Mouse (Mus musculus): Measurements from ENCODE around the gene S100a16. TPM values are rescaled to one million over a fixed set of nuclear protein-coding genes. Genes with fewer than 3 reads are reported as not detected.

S100a16 gene
- total and polyA plus RNA-seq, 2 experiments from 2014 or later = 87.0 to 103 TPM

DNA sequence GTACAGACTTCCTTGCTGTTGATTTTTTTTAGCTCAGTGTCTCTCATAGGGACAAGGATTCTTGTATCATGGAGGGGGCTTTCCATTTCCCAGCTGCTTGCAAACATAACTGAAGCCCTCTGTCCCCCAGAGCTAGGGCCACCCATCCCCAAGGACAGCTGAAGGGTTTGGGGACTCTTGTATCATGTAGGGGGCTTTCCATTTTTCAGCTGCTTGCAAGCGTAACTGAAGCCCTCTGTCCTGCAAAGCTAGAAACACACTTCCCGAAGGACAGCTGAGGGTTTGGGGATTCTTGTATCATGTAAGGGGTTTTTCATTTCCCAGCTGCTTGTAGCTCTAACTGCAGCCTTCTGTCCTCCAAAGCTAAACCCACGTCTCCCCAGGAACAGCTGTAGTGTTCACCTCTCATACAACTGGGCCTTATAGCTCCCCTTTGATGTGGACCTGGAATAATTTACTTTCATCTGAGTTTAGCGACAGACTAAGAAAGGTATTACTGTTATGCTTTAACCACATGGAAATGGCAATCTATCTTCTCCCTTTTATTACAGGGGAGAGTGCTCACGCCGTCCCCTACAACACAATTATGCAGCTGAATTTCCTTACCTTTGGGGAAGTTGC is 23.1 kb downstream of the S100a16 start, which contains the start of gene S100a3:
Gene S100a3, plus strand, starts transcription at position 571 of the 621 bp plus-strand sequence.
- WGBS = 79% methylated on average over 6 of the region's 6 CpGs
- no peak within 1 kb of the TSS for H3K9ac ChIP-seq (replicated peaks; ENCODE audit: low read length)
- no peaks in the 10 kb centered on the region for H3K4me1 ChIP-seq (ENCODE audit: insufficient read depth, low read length)
- no peak within 1 kb of the TSS for H3K4me3 ChIP-seq (ENCODE audit: low read length)
- no peak for TF ChIP-seq CTCF (IDR thresholded peaks at IDR 0.05; ENCODE audit: low read depth)
- peak within 1 kb of the TSS; percentile 32 for H3K27ac ChIP-seq
- no peaks in the 10 kb centered on the region for H3K36me3 ChIP-seq (ENCODE audit: insufficient read depth, low read length)
- peak; percentile 30 for DNase-seq (ENCODE audit: low spot score)
- H3K27me3 ChIP-seq (ENCODE audit: insufficient read depth, low read length) = no peaks in the 10 kb centered on the region
- H3K9me3 ChIP-seq (ENCODE audit: low read length) = no peaks in the 10 kb centered on the region
- H3K4me2 ChIP-seq (ENCODE audit: low read depth, low read length) = no peak within 1 kb of the TSS
- peak; percentile 36; the same call in 1 of the 2 replicates for ATAC-seq

- Histone ChIP-seq H3K27ac (no peak overlapping the region), H3K9ac (replicated peaks; ENCODE audit: low read length) (no peak overlapping the region), H3K36me3 (ENCODE audit: insufficient read depth, low read length) (no peaks in the 10 kb centered on the region), H3K4me2 (ENCODE audit: low read depth, low read length) (no peak overlapping the region), H3K4me3 (ENCODE audit: low read length) (no peak overlapping the region), H3K27me3 (ENCODE audit: insufficient read depth, low read length) (no peaks in the 10 kb centered on the region), H3K4me1 (ENCODE audit: insufficient read depth, low read length) (no peaks in the 10 kb centered on the region), H3K9me3 (ENCODE audit: low read length) (no peaks in the 10 kb centered on the region)
- ATAC-seq (no peak), DNase-seq (ENCODE audit: low spot score) (no peak)
- TF ChIP-seq CTCF (IDR thresholded peaks at IDR 0.05; ENCODE audit: low read depth) = no peak
- WGBS = 71% methylated on average over 5 of the region's 5 CpGs
Observed at GRCm38 (mm10) chr3:90574691-90575090, 37.6 kb downstream of the S100a16 start.

DNA sequence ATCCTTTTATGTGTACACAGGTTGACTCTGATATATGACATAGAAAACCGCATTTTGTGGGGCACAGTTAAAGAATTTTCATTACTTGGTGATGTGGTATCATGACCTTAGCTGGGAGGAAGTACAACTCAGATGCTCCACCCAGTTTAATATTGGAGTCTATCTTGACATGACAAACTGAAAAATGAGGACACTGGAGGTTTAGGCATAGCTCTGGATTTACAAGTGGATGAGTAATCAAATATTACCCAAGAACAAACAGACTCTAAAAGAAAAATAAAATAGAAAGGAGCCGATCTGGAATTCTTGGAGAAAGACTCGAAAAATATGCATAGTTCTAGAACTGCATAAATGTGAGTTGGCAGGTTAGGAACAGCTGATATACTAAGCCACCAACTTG is 38.3 kb downstream of the S100a16 start:
- Histone ChIP-seq H3K9me3 (ENCODE audit: low read length) (no peaks in the 10 kb centered on the region), H3K4me3 (ENCODE audit: low read length) (no peak overlapping the region), H3K4me2 (ENCODE audit: low read depth, low read length) (no peak overlapping the region), H3K9ac (replicated peaks; ENCODE audit: low read length) (no peak overlapping the region), H3K36me3 (ENCODE audit: insufficient read depth, low read length) (no peaks in the 10 kb centered on the region), H3K4me1 (ENCODE audit: insufficient read depth, low read length) (no peaks in the 10 kb centered on the region), H3K27me3 (ENCODE audit: insufficient read depth, low read length) (no peaks in the 10 kb centered on the region), H3K27ac (no peak overlapping the region)
- DNase-seq (ENCODE audit: low spot score) (no peak), ATAC-seq (no peak)
- TF ChIP-seq CTCF (IDR thresholded peaks at IDR 0.05; ENCODE audit: low read depth) = no peak
- 83% methylated on average over 3 of the region's 3 CpGs for WGBS

GRCm38 (mm10) chr3:90576351-90577001 is 39.4 kb downstream of the S100a16 start:
- ATAC-seq = no peak
- no peak for DNase-seq (ENCODE audit: low spot score)
- H3K27me3 ChIP-seq (ENCODE audit: insufficient read depth, low read length) = no peaks in the 10 kb centered on the region

GRCm38 (mm10) chr3:90579433-90579832 is 42.4 kb downstream of the S100a16 start:
- WGBS = 72% methylated on average over 7 of the region's 7 CpGs

More at GRCm38 (mm10) chr3:90576351-90577001, 39.4 kb downstream of the S100a16 start:
- Histone ChIP-seq H3K4me3 (ENCODE audit: low read length) (no peak overlapping the region), H3K9me3 (ENCODE audit: low read length) (no peaks in the 10 kb centered on the region), H3K4me2 (ENCODE audit: low read depth, low read length) (no peak overlapping the region), H3K36me3 (ENCODE audit: insufficient read depth, low read length) (no peaks in the 10 kb centered on the region), H3K9ac (replicated peaks; ENCODE audit: low read length) (no peak overlapping the region), H3K27ac (no peak overlapping the region), H3K4me1 (ENCODE audit: insufficient read depth, low read length) (no peaks in the 10 kb centered on the region)
- TF ChIP-seq CTCF (IDR thresholded peaks at IDR 0.05; ENCODE audit: low read depth) = no peak
- 51% methylated on average over 10 of the region's 10 CpGs for WGBS

GRCm38 (mm10) chr3:90581141-90581540 is 44.1 kb downstream of the S100a16 start:
- Histone ChIP-seq H3K9me3 (ENCODE audit: low read length) (no peaks in the 10 kb centered on the region), H3K36me3 (ENCODE audit: insufficient read depth, low read length) (no peaks in the 10 kb centered on the region), H3K4me3 (ENCODE audit: low read length) (no peak overlapping the region), H3K27me3 (ENCODE audit: insufficient read depth, low read length) (no peaks in the 10 kb centered on the region), H3K9ac (replicated peaks; ENCODE audit: low read length) (no peak overlapping the region), H3K4me1 (ENCODE audit: insufficient read depth, low read length) (no peaks in the 10 kb centered on the region), H3K27ac (no peak overlapping the region), H3K4me2 (ENCODE audit: low read depth, low read length) (no peak overlapping the region)
- no peak for TF ChIP-seq CTCF (IDR thresholded peaks at IDR 0.05; ENCODE audit: low read depth)
- DNase-seq (ENCODE audit: low spot score) (no peak), ATAC-seq (no peak)
- WGBS = 98% methylated on average over 5 of the region's 5 CpGs

More at GRCm38 (mm10) chr3:90579433-90579832, 42.4 kb downstream of the S100a16 start:
- TF ChIP-seq CTCF (IDR thresholded peaks at IDR 0.05; ENCODE audit: low read depth) = no peak
- Histone ChIP-seq H3K4me2 (ENCODE audit: low read depth, low read length) (no peak overlapping the region), H3K4me3 (ENCODE audit: low read length) (no peak overlapping the region), H3K27me3 (ENCODE audit: insufficient read depth, low read length) (no peaks in the 10 kb centered on the region), H3K36me3 (ENCODE audit: insufficient read depth, low read length) (no peaks in the 10 kb centered on the region), H3K27ac (no peak overlapping the region), H3K9ac (replicated peaks; ENCODE audit: low read length) (no peak overlapping the region), H3K9me3 (ENCODE audit: low read length) (no peaks in the 10 kb centered on the region), H3K4me1 (ENCODE audit: insufficient read depth, low read length) (no peaks in the 10 kb centered on the region)
- no peak for ATAC-seq
- DNase-seq (ENCODE audit: low spot score) = no peak

GRCm38 (mm10) chr3:90582156-90582555 is 45.1 kb downstream of the S100a16 start:
- peak; percentile 43 for TF ChIP-seq CTCF (IDR thresholded peaks at IDR 0.05; ENCODE audit: low read depth)
- no peak overlapping the region for H3K27ac ChIP-seq
- no peaks in the 10 kb centered on the region for H3K9me3 ChIP-seq (ENCODE audit: low read length)
- WGBS = 100% methylated on average over 1 of the region's 1 CpGs
- no peak overlapping the region for H3K9ac ChIP-seq (replicated peaks; ENCODE audit: low read length)
- H3K4me3 ChIP-seq (ENCODE audit: low read length) = no peak overlapping the region
- no peaks in the 10 kb centered on the region for H3K4me1 ChIP-seq (ENCODE audit: insufficient read depth, low read length)
- ATAC-seq (no peak), DNase-seq (ENCODE audit: low spot score) (no peak)
- H3K4me2 ChIP-seq (ENCODE audit: low read depth, low read length) = no peak overlapping the region
- H3K36me3 ChIP-seq (ENCODE audit: insufficient read depth, low read length) = no peaks in the 10 kb centered on the region
- no peaks in the 10 kb centered on the region for H3K27me3 ChIP-seq (ENCODE audit: insufficient read depth, low read length)

Data from hindbrain, postnatal 0 days (tissue).